Mouse (Mus musculus) erythroblast, embryonic 14.5 days (primary cell): Measurements from ENCODE around the gene Kcnmb1.

ENCODE experiments used
- GATA1 ChIP-seq: IDR thresholded peaks from 2 replicates; pipeline ENCODE4 v1.6.1; 2012; ENCODE audit warnings: low read length, inconsistent platforms, mixed read lengths
- TAL1 ChIP-seq: IDR thresholded peaks from 3 replicates; pipeline ENCODE4 v1.6.1; 2012; ENCODE audit warnings: low read length, inconsistent platforms, mixed read lengths

DNA sequence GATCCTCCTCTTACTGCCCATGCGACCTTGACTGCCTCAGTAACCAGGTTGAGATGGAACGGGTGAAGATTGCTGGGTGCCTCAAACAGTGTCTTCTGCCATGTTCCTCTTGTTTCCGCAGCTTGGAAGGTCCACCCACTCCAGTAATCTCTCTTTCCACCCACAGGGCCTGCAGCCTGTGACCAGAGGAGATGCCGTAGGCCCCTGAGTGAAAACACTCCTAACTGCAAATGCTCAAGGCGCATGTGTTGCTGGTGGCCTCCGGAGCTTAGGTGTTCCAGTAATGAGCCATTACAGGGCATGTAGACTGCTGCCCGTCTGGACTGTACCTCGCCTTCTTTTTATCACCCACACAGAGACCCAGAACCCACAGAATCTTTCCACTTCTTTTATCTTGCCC, 25.2 kb upstream of the Kcnmb1 start:
- TF ChIP-seq TAL1 (no peak), GATA1 (no peak)
